Mouse (Mus musculus): ENCODE measurements around the gene Fhl3. TPM values are rescaled to one million over a fixed set of nuclear protein-coding genes. Genes with fewer than 3 reads are reported as not detected.

Fhl3 gene
- polyA plus RNA-seq, 1 experiment, result 206 TPM

GRCm38 (mm10) chr4:124747851-124748250 lies 47.4 kb downstream of the Fhl3 start:
- TF ChIP-seq MYOD1 (IDR thresholded peaks at IDR 0.05; ENCODE audit: control insufficient read depth, insufficient read length, low read depth) (no peak), MAX (IDR thresholded peaks at IDR 0.05) (no peak), USF1 (IDR thresholded peaks at IDR 0.05; ENCODE audit: low read depth) (no peak), MYOG (IDR thresholded peaks at IDR 0.05; ENCODE audit: control insufficient read depth, extremely low read depth, insufficient read length) (no peak), CEBPB (IDR thresholded peaks at IDR 0.05; ENCODE audit: low read depth) (no peak), CTCF (IDR thresholded peaks at IDR 0.05; ENCODE audit: control insufficient read depth, insufficient read depth, insufficient read length) (no peak), FOSL1 (IDR thresholded peaks at IDR 0.05; ENCODE audit: insufficient read depth, low read length, poor library complexity, severe bottlenecking) (no peak)
- H3K79me2 ChIP-seq (ENCODE audit: control insufficient read depth, insufficient read depth), result peaks cover 14% of the 10 kb centered on the region
- H3K36me3 ChIP-seq (ENCODE audit: control insufficient read depth, insufficient read depth), result peaks cover 14% of the 10 kb centered on the region
- no peak overlapping the region for H3K4me3 ChIP-seq (ENCODE audit: insufficient read depth, poor library complexity, severe bottlenecking)
- H3K79me3 ChIP-seq (ENCODE audit: low read depth), result peaks cover 6% of the 10 kb centered on the region
- H3K27me3 ChIP-seq (ENCODE audit: control insufficient read depth, insufficient read depth, insufficient read length), result no peaks in the 10 kb centered on the region
- no peak overlapping the region for H3ac ChIP-seq (ENCODE audit: control insufficient read depth, insufficient read length, low read depth)

- peaks cover 10% of the 10 kb centered on the region for H3K79me3 ChIP-seq (ENCODE audit: low read depth)
- peaks cover 42% of the 10 kb centered on the region for H3K79me2 ChIP-seq (ENCODE audit: control insufficient read depth, insufficient read depth)
- no peaks in the 10 kb centered on the region for H3K27me3 ChIP-seq (ENCODE audit: control insufficient read depth, insufficient read depth, insufficient read length)
- H3K4me3 ChIP-seq (ENCODE audit: insufficient read depth, poor library complexity, severe bottlenecking), result peak overlapping the region; percentile 83
- peaks cover 5% of the 10 kb centered on the region for H3K36me3 ChIP-seq (ENCODE audit: control insufficient read depth, insufficient read depth)
- TF ChIP-seq MYOG (IDR thresholded peaks at IDR 0.05; ENCODE audit: control insufficient read depth, extremely low read depth, insufficient read length) (no peak), USF1 (IDR thresholded peaks at IDR 0.05; ENCODE audit: low read depth) (no peak), FOSL1 (IDR thresholded peaks at IDR 0.05; ENCODE audit: insufficient read depth, low read length, poor library complexity, severe bottlenecking) (no peak), MAX (IDR thresholded peaks at IDR 0.05) (peak; percentile 15), CEBPB (IDR thresholded peaks at IDR 0.05; ENCODE audit: low read depth) (no peak), MYOD1 (IDR thresholded peaks at IDR 0.05; ENCODE audit: control insufficient read depth, insufficient read length, low read depth) (no peak), CTCF (IDR thresholded peaks at IDR 0.05; ENCODE audit: control insufficient read depth, insufficient read depth, insufficient read length) (no peak)
- peak overlapping the region; percentile 82 for H3ac ChIP-seq (ENCODE audit: control insufficient read depth, insufficient read length, low read depth)
Observed at GRCm38 (mm10) chr4:124751300-124752250, 51.1 kb downstream of the Fhl3 start.

GRCm38 (mm10) chr4:124752281-124753199 lies 52.0 kb downstream of the Fhl3 start:
- Histone ChIP-seq H3K27me3 (ENCODE audit: control insufficient read depth, insufficient read depth, insufficient read length) (no peaks in the 10 kb centered on the region), H3K4me3 (ENCODE audit: insufficient read depth, poor library complexity, severe bottlenecking) (peak overlapping the region; percentile 83), H3ac (ENCODE audit: control insufficient read depth, insufficient read length, low read depth) (peak overlapping the region; percentile 82), H3K79me3 (ENCODE audit: low read depth) (peaks cover 10% of the 10 kb centered on the region), H3K36me3 (ENCODE audit: control insufficient read depth, insufficient read depth) (peaks cover 5% of the 10 kb centered on the region), H3K79me2 (ENCODE audit: control insufficient read depth, insufficient read depth) (peaks cover 50% of the 10 kb centered on the region)
- no peak for TF ChIP-seq CEBPB (IDR thresholded peaks at IDR 0.05; ENCODE audit: low read depth)
- TF ChIP-seq MYOD1 (IDR thresholded peaks at IDR 0.05; ENCODE audit: control insufficient read depth, insufficient read length, low read depth), result peak; percentile 41

- Histone ChIP-seq H3K79me3 (ENCODE audit: low read depth) (peaks cover 10% of the 10 kb centered on the region), H3K36me3 (ENCODE audit: control insufficient read depth, insufficient read depth) (peaks cover 5% of the 10 kb centered on the region), H3ac (ENCODE audit: control insufficient read depth, insufficient read length, low read depth) (no peak overlapping the region), H3K27me3 (ENCODE audit: control insufficient read depth, insufficient read depth, insufficient read length) (no peaks in the 10 kb centered on the region), H3K79me2 (ENCODE audit: control insufficient read depth, insufficient read depth) (peaks cover 64% of the 10 kb centered on the region), H3K4me3 (ENCODE audit: insufficient read depth, poor library complexity, severe bottlenecking) (no peak overlapping the region)
- TF ChIP-seq FOSL1 (IDR thresholded peaks at IDR 0.05; ENCODE audit: insufficient read depth, low read length, poor library complexity, severe bottlenecking), result no peak
Observed at GRCm38 (mm10) chr4:124755526-124755925, 55.0 kb downstream of the Fhl3 start.

Small RNA genes within 50 kb of the gene (microRNA-seq; reads per million reads assigned to microRNA genes)
- gene Gm24721 (ENCODE audit: borderline microRNAs expressed) (not detected), gene Mir697 (ENCODE audit: borderline microRNAs expressed) (not detected), gene Mir698 (ENCODE audit: borderline microRNAs expressed) (0.24 reads per million)

Other genes starting within 250 kb of the Fhl3 start
- gene 3100002H09Rik, start 89.9 kb upstream of the Fhl3 start, polyA plus RNA-seq (2012; fragmentation: generic; extraction: Trizol), result not detected
- gene Pou3f1, start 43.9 kb upstream of the Fhl3 start, polyA plus RNA-seq (2012; fragmentation: generic; extraction: Trizol), result 0.01 TPM
- 29.7 TPM for gene Utp11, start 7.1 kb upstream of the Fhl3 start, polyA plus RNA-seq (2012; fragmentation: generic; extraction: Trizol)
- 71.6 TPM for gene Sf3a3, start 14.1 kb downstream of the Fhl3 start, polyA plus RNA-seq (2012; fragmentation: generic; extraction: Trizol)
- gene Inpp5b, start 41.1 kb downstream of the Fhl3 start, polyA plus RNA-seq (2012; fragmentation: generic; extraction: Trizol), result 13.8 TPM
- gene Mtf1, start 101.4 kb downstream of the Fhl3 start, polyA plus RNA-seq (2012; fragmentation: generic; extraction: Trizol), result 10.9 TPM
- 78.9 TPM for gene Yrdc, start 150.0 kb downstream of the Fhl3 start, polyA plus RNA-seq (2012; fragmentation: generic; extraction: Trizol)
- 67.6 TPM for gene 1110065P20Rik, start 150.5 kb downstream of the Fhl3 start, polyA plus RNA-seq (2012; fragmentation: generic; extraction: Trizol)
- 0.04 TPM for gene Maneal, start 161.5 kb downstream of the Fhl3 start, polyA plus RNA-seq (2012; fragmentation: generic; extraction: Trizol)
- not detected for gene Epha10, start 180.2 kb downstream of the Fhl3 start, polyA plus RNA-seq (2012; fragmentation: generic; extraction: Trizol)
- gene 9930104L06Rik, start 236.3 kb downstream of the Fhl3 start, polyA plus RNA-seq (2012; fragmentation: generic; extraction: Trizol), result 6.5 TPM
- 104 TPM for gene Cdca8, start 238.6 kb downstream of the Fhl3 start, polyA plus RNA-seq (2012; fragmentation: generic; extraction: Trizol)

All from C2C12 (cell line).